21 mouse cellular contexts compared by ENCODE assay signal in genomic region chr1:61418396-61418795, GRCm38 (mm10).
DNase-seq lines count a peak whose midpoint lies in the region; ATAC-seq and TF ChIP-seq lines count a peak whose summit lies in the region.
"Had no signal": no experiment of that assay in that cellular context is flagged by ENCODE, and none has a peak within 500 bp of the region (broad histone marks: within the 10 kb centered on the region; RNA-seq: fewer than 3 reads in every experiment).

No protein-coding gene starts in this region.

- H3K9me3 ChIP-seq in hindbrain, embryonic 13.5 days: no peaks in the 10 kb centered on the region
- no peaks in the 10 kb centered on the region for H3K9me3 ChIP-seq in hindbrain, embryonic 11.5 days (ENCODE audit: control insufficient read depth, low read length)
- H3K9me3 ChIP-seq in midbrain, embryonic 14.5 days (ENCODE audit: control insufficient read depth, low read length): no peaks in the 10 kb centered on the region
- H3K9me3 ChIP-seq in midbrain, postnatal 0 days (ENCODE audit: low read length): no peaks in the 10 kb centered on the region
- H3K9me3 ChIP-seq: forebrain, embryonic 13.5 days; heart, embryonic 13.5 days; limb, embryonic 12.5 days; midbrain, embryonic 12.5 days had no signal

- no peak overlapping the region for H3K4me3 ChIP-seq in hindbrain, embryonic 13.5 days
- no peak overlapping the region for H3K4me3 ChIP-seq in hindbrain, embryonic 11.5 days (ENCODE audit: low read depth, low read length)
- H3K4me3 ChIP-seq in midbrain, embryonic 14.5 days (replicated peaks; ENCODE audit: low read depth, low read length): no peak overlapping the region
- H3K4me3 ChIP-seq in midbrain, postnatal 0 days (ENCODE audit: low read depth, low read length): no peak overlapping the region
- H3K4me3 ChIP-seq: forebrain, embryonic 13.5 days; heart, embryonic 13.5 days; limb, embryonic 12.5 days; midbrain, embryonic 12.5 days had no signal

- DNase-seq in cerebellum, postnatal 10 days: peak; percentile 19 to 33
- DNase-seq in cerebellum, adult 18-20 months: no peak
- no peak for DNase-seq in hindbrain, embryonic 11.5 days (ENCODE audit: low spot score)
- no peak for DNase-seq in midbrain, embryonic 14.5 days
- no peak for DNase-seq in midbrain, postnatal 0 days (ENCODE audit: low spot score)
- peak; percentile 12 for DNase-seq in brain, adult 2 months (ENCODE audit: low read depth, low spot score)
- DNase-seq in kidney, adult 9 months: no peak
- DNase-seq: cerebellum, adult 11-12 months; heart, postnatal 4 days; kidney, adult 18-20 months; liver, postnatal 0 days; lung, postnatal 10 days; thymus, postnatal 14 days had no signal

- no peak overlapping the region for H3K9ac ChIP-seq in hindbrain, embryonic 13.5 days
- no peak overlapping the region for H3K9ac ChIP-seq in hindbrain, embryonic 11.5 days (ENCODE audit: low read depth, low read length)
- H3K9ac ChIP-seq in midbrain, embryonic 14.5 days (replicated peaks; ENCODE audit: low read length): no peak overlapping the region
- H3K9ac ChIP-seq in midbrain, postnatal 0 days (replicated peaks; ENCODE audit: low read length, poor library complexity, severe bottlenecking): no peak overlapping the region
- H3K9ac ChIP-seq: forebrain, embryonic 13.5 days; heart, embryonic 13.5 days; limb, embryonic 12.5 days; liver, postnatal 0 days; midbrain, embryonic 12.5 days had no signal

- H3K36me3 ChIP-seq in hindbrain, embryonic 13.5 days: no peaks in the 10 kb centered on the region
- no peaks in the 10 kb centered on the region for H3K36me3 ChIP-seq in hindbrain, embryonic 11.5 days (ENCODE audit: control insufficient read depth, insufficient read depth, low read length)
- no peaks in the 10 kb centered on the region for H3K36me3 ChIP-seq in midbrain, embryonic 14.5 days (ENCODE audit: control insufficient read depth, insufficient read depth, low read length)
- no peaks in the 10 kb centered on the region for H3K36me3 ChIP-seq in midbrain, postnatal 0 days (ENCODE audit: insufficient read depth, low read length)
- H3K36me3 ChIP-seq: heart, embryonic 13.5 days; limb, embryonic 12.5 days; midbrain, embryonic 12.5 days had no signal

- TF ChIP-seq CTCF in midbrain, postnatal 0 days (IDR thresholded peaks at IDR 0.05): no peak

- WGBS in hindbrain, embryonic 13.5 days: 52% methylated on average over 5 of the region's 5 CpGs
- 61% methylated on average over 5 of the region's 5 CpGs for WGBS in hindbrain, embryonic 11.5 days
- WGBS in midbrain, embryonic 14.5 days: 57% methylated on average over 5 of the region's 5 CpGs
- WGBS in midbrain, postnatal 0 days: 49% methylated on average over 5 of the region's 5 CpGs

- no peaks in the 10 kb centered on the region for H3K27me3 ChIP-seq in hindbrain, embryonic 13.5 days
- H3K27me3 ChIP-seq in hindbrain, embryonic 11.5 days (ENCODE audit: control insufficient read depth, insufficient read depth, low read length): no peaks in the 10 kb centered on the region
- no peaks in the 10 kb centered on the region for H3K27me3 ChIP-seq in midbrain, embryonic 14.5 days (ENCODE audit: control insufficient read depth, insufficient read depth, low read length)
- no peaks in the 10 kb centered on the region for H3K27me3 ChIP-seq in midbrain, postnatal 0 days (ENCODE audit: insufficient read depth, low read length)
- H3K27me3 ChIP-seq: forebrain, embryonic 13.5 days; heart, embryonic 13.5 days; limb, embryonic 12.5 days; midbrain, embryonic 12.5 days had no signal

- H3K4me2 ChIP-seq in hindbrain, embryonic 13.5 days: no peak overlapping the region
- H3K4me2 ChIP-seq in hindbrain, embryonic 11.5 days (replicated peaks; ENCODE audit: low read depth, low read length): no peak overlapping the region
- no peak overlapping the region for H3K4me2 ChIP-seq in midbrain, embryonic 14.5 days (ENCODE audit: low read length)
- no peak overlapping the region for H3K4me2 ChIP-seq in midbrain, postnatal 0 days (ENCODE audit: low read depth, low read length, poor library complexity, severe bottlenecking)
- H3K4me2 ChIP-seq: forebrain, embryonic 13.5 days; heart, embryonic 13.5 days; limb, embryonic 12.5 days; liver, embryonic 11.5 days; midbrain, embryonic 12.5 days had no signal

- ATAC-seq in hindbrain, embryonic 13.5 days (ENCODE audit: low FRiP score): no peak
- no peak for ATAC-seq in hindbrain, embryonic 11.5 days (ENCODE audit: low FRiP score)
- ATAC-seq in midbrain, embryonic 14.5 days (ENCODE audit: low FRiP score, low TSS enrichment): no peak
- ATAC-seq in midbrain, postnatal 0 days (ENCODE audit: low FRiP score): no peak
- ATAC-seq: forebrain, embryonic 13.5 days; inflammation-experienced regulatory T-cells, adult 6 months; liver, postnatal 0 days had no signal

- peak overlapping the region; percentile 59 for H3K27ac ChIP-seq in hindbrain, embryonic 13.5 days
- H3K27ac ChIP-seq in hindbrain, embryonic 11.5 days (ENCODE audit: low read depth, low read length): no peak overlapping the region
- 0 out of 2 replicates have a peak overlapping the region, but pooled peaks have one; percentile 34 for H3K27ac ChIP-seq in midbrain, embryonic 14.5 days (replicated peaks; ENCODE audit: low read depth, low read length)
- no peak overlapping the region for H3K27ac ChIP-seq in midbrain, postnatal 0 days (ENCODE audit: low read depth, low read length)
- H3K27ac ChIP-seq: forebrain, embryonic 13.5 days; heart, embryonic 13.5 days; kidney, postnatal 0 days; limb, embryonic 12.5 days; midbrain, embryonic 12.5 days had no signal

- peaks cover 21% of the 10 kb centered on the region for H3K4me1 ChIP-seq in hindbrain, embryonic 13.5 days (replicated peaks)
- no peaks in the 10 kb centered on the region for H3K4me1 ChIP-seq in hindbrain, embryonic 11.5 days (replicated peaks; ENCODE audit: control insufficient read depth, insufficient read depth, low read length)
- 0 out of 2 replicates have a peak, but pooled peaks cover 4% of the 10 kb centered on the region for H3K4me1 ChIP-seq in midbrain, embryonic 14.5 days (ENCODE audit: control insufficient read depth, insufficient read depth, low read length)
- no peaks in the 10 kb centered on the region; the same call in 1 of the 2 replicates for H3K4me1 ChIP-seq in midbrain, postnatal 0 days (ENCODE audit: insufficient read depth, low read length)

Comparison
In these comparisons a context has a peak if more than half of its experiments do, and no peak if none do; other contexts are left out.
1. DNase-seq: peak in cerebellum, postnatal 10 days (2 of 2) and brain, adult 2 months (single experiment); none in cerebellum, adult 18-20 months (0 of 2), hindbrain, embryonic 11.5 days (single experiment), midbrain, embryonic 14.5 days (single experiment), midbrain, postnatal 0 days (single experiment) and kidney, adult 9 months (single experiment).
2. H3K27ac ChIP-seq: peak in hindbrain, embryonic 13.5 days (single experiment) and midbrain, embryonic 14.5 days (single experiment); none in hindbrain, embryonic 11.5 days (single experiment) and midbrain, postnatal 0 days (single experiment).